8 mouse cellular contexts compared by ENCODE assay signal in the genomic region with DNA sequence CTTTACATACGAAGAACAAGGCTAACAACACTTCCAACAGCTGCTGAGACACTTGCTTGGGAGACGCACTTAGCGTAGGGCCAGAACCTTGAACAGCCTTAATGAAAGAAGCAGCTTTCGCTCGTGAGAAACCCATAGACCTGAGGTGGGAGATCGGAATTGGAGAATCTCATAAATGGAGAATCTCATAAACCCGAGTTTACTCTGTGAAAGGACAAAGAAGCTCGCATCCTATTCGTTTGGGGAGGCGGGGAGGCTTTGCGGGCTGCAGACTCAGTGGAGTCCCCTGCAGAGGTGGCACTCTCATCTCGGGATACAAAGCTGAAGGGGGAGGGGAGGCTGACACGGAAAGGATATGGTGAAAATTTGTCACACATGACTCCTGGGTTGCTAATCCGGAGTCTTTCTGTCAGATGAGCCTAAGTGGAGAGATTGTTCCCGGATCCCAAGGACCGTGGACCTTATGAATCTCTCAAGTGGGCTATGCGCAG. TPM values are rescaled to one million over a fixed set of nuclear protein-coding genes. Genes with fewer than 3 reads are reported as not detected.
DNase-seq lines count a peak whose midpoint lies in the region; ATAC-seq and TF ChIP-seq lines count a peak whose summit lies in the region.

No protein-coding gene starts in this region.

- peak overlapping the region; percentile 82 for H3K27ac ChIP-seq in gastrocnemius, adult 2 months
- H3K27ac ChIP-seq in embryonic facial prominence, embryonic 10.5 days (replicated peaks) = 0 out of 2 replicates have a peak overlapping the region, but pooled peaks have one; percentile 30
- H3K27ac ChIP-seq in hindbrain, postnatal 0 days = no peak overlapping the region
- peak overlapping the region; percentile 93 for H3K27ac ChIP-seq in midbrain, embryonic 10.5 days (replicated peaks)

- no peak overlapping the region for H3K9ac ChIP-seq in hindbrain, postnatal 0 days (replicated peaks; ENCODE audit: low read length)

- no peak for DNase-seq in gastrocnemius, adult 2 months
- no peak for DNase-seq in gastrocnemius, adult 18-20 months (ENCODE audit: low spot score)
- DNase-seq in embryonic facial prominence, embryonic 10.5 days (ENCODE audit: low spot score) = peak; percentile 46
- peak; percentile 27 for DNase-seq in hindbrain, postnatal 0 days (ENCODE audit: low spot score)
- DNase-seq in midbrain, embryonic 10.5 days (ENCODE audit: low spot score) = peak; percentile 67
- DNase-seq in gastrocnemius, postnatal 36 days = no peak
- DNase-seq in adrenal gland, postnatal 10 days = no peak
- DNase-seq in spleen, postnatal 4 days (ENCODE audit: low spot score in 2 of 2) = no peak

- H3K4me2 ChIP-seq in hindbrain, postnatal 0 days (ENCODE audit: low read depth, low read length) = peak overlapping the region; percentile 99

- ATAC-seq in hindbrain, postnatal 0 days = no peak

- no peaks in the 10 kb centered on the region for H3K9me3 ChIP-seq in embryonic facial prominence, embryonic 10.5 days
- H3K9me3 ChIP-seq in hindbrain, postnatal 0 days (ENCODE audit: low read length) = no peaks in the 10 kb centered on the region
- H3K9me3 ChIP-seq in midbrain, embryonic 10.5 days (replicated peaks) = no peaks in the 10 kb centered on the region

- H3K4me1 ChIP-seq in embryonic facial prominence, embryonic 10.5 days = peaks cover 65% of the 10 kb centered on the region
- peaks cover 9% of the 10 kb centered on the region; the same call in 1 of the 2 replicates for H3K4me1 ChIP-seq in hindbrain, postnatal 0 days (ENCODE audit: insufficient read depth, low read length)
- peaks cover 66% of the 10 kb centered on the region for H3K4me1 ChIP-seq in midbrain, embryonic 10.5 days

- no peaks in the 10 kb centered on the region for H3K36me3 ChIP-seq in embryonic facial prominence, embryonic 10.5 days (replicated peaks)
- no peaks in the 10 kb centered on the region for H3K36me3 ChIP-seq in hindbrain, postnatal 0 days (ENCODE audit: insufficient read depth, low read length)
- no peaks in the 10 kb centered on the region for H3K36me3 ChIP-seq in midbrain, embryonic 10.5 days

- under 1% methylated on average over 17 of the region's 17 CpGs for WGBS in embryonic facial prominence, embryonic 10.5 days
- 6% methylated on average over 17 of the region's 17 CpGs for WGBS in hindbrain, postnatal 0 days
- under 1% methylated on average over 17 of the region's 17 CpGs for WGBS in midbrain, embryonic 10.5 days

- intact Hi-C loops in gastrocnemius, adult 2 months (cut with DNase I) = no loop called here
- intact Hi-C loops in gastrocnemius, postnatal 36 days (cut with DNase I) = no loop called here

- H3K27me3 ChIP-seq in embryonic facial prominence, embryonic 10.5 days (replicated peaks; ENCODE audit: low read depth, poor library complexity, severe bottlenecking) = peaks cover 97% of the 10 kb centered on the region
- H3K27me3 ChIP-seq in hindbrain, postnatal 0 days (ENCODE audit: insufficient read depth, low read length) = no peaks in the 10 kb centered on the region
- H3K27me3 ChIP-seq in midbrain, embryonic 10.5 days (ENCODE audit: low read depth, poor library complexity, severe bottlenecking) = peaks cover 48% of the 10 kb centered on the region

- peak overlapping the region; percentile 86 for H3K4me3 ChIP-seq in gastrocnemius, adult 2 months
- peak overlapping the region; percentile 63 for H3K4me3 ChIP-seq in embryonic facial prominence, embryonic 10.5 days
- peak overlapping the region; percentile 71 for H3K4me3 ChIP-seq in hindbrain, postnatal 0 days (ENCODE audit: low read length)
- H3K4me3 ChIP-seq in midbrain, embryonic 10.5 days = peak overlapping the region; percentile 89

- no peak for TF ChIP-seq CTCF in gastrocnemius, adult 2 months (IDR thresholded peaks at IDR 0.05)
- TF ChIP-seq CTCF in hindbrain, postnatal 0 days (IDR thresholded peaks at IDR 0.05; ENCODE audit: low read depth) = no peak

RNA-seq across cellular contexts. Expression of a gene that starts 1.2 kb away (rescaled TPM):
- 10 to 100 TPM; 22.0 to 31.9 TPM for total RNA-seq in gastrocnemius, adult 2 months (2021)
- 10 to 100 TPM; 13.1 to 28.0 TPM for total RNA-seq in gastrocnemius, adult 18-20 months (2021)
- polyA plus RNA-seq in embryonic facial prominence, embryonic 10.5 days (2016; fragmentation: Nextera tagmentation; extraction: Ambion mirVana) = 16.6 and 18.0 TPM in 2 replicates
- total RNA-seq in hindbrain, postnatal 0 days (2014; rRNA removed) = 15.7 and 18.9 TPM in 2 replicates
- 6.4 and 6.6 TPM in 2 replicates for polyA plus RNA-seq in hindbrain, postnatal 0 days (2015; fragmentation: Nextera tagmentation; extraction: Ambion mirVana)
- polyA plus RNA-seq in midbrain, embryonic 10.5 days (2016; fragmentation: Nextera tagmentation; extraction: Ambion mirVana) = 19.7 and 22.4 TPM in 2 replicates
- total RNA-seq in gastrocnemius, postnatal 36 days (2021) = 10 to 100 TPM; 15.7 to 20.8 TPM
- total RNA-seq in adrenal gland, postnatal 10 days (2021) = 10 to 100 TPM; 37.7 to 45.5 TPM

Comparison
In these comparisons a context has a peak if more than half of its experiments do, and no peak if none do; other contexts are left out.
1. DNase-seq: peak in embryonic facial prominence, embryonic 10.5 days (single experiment), hindbrain, postnatal 0 days (single experiment) and midbrain, embryonic 10.5 days (single experiment); none in gastrocnemius, adult 2 months (single experiment), gastrocnemius, adult 18-20 months (single experiment), gastrocnemius, postnatal 36 days (0 of 2), adrenal gland, postnatal 10 days (single experiment) and spleen, postnatal 4 days (0 of 2).
2. Peak in every context shown above with its lines, with median percentiles within 50 percentile points of each other: H3K4me3 ChIP-seq.